Mouse (Mus musculus) neural tube, embryonic 15.5 days (tissue): ENCODE measurements at regions not wholly inside any gene's neighbourhood (a gene's known extent, or its start where the extent isn't known, plus 50 kb on each side); places are given as distances from the start of the nearest gene placed in this dataset.
A peak's percentile ranks its signal among the peaks of the same experiment; 100 is the strongest.

Experiments
- ATAC-seq: fragments of 200-750 bp; cut with Nextera tagmentation; 2 replicates; pipeline ENCODE4 v1.8.0; 2017; ENCODE audit warnings: mild to moderate bottlenecking, moderate TSS enrichment, moderate library complexity; ENCODE audit not compliant: low FRiP score
- H3K27ac ChIP-seq: fragments of 300-500 bp; sonication (generic); replicated peaks from 2 replicates; pipeline ENCODE4 v1.5.1; 2015; ENCODE audit warnings: mild to moderate bottlenecking, inconsistent platforms
- H3K27me3 ChIP-seq: fragments of 300-500 bp; sonication (generic); replicated peaks from 2 replicates; pipeline ENCODE4 v1.6.1; 2015; ENCODE audit warnings: inconsistent platforms
- H3K36me3 ChIP-seq: fragments of 300-500 bp; sonication (generic); 2 replicates; pipeline ENCODE4 v1.6.1; 2015; ENCODE audit warnings: inconsistent platforms
- H3K4me1 ChIP-seq: fragments of 300-500 bp; sonication (generic); 2 replicates; pipeline ENCODE4 v1.6.1; 2015; ENCODE audit warnings: inconsistent platforms
- H3K4me2 ChIP-seq: fragments of 300-500 bp; sonication (generic); 2 replicates; pipeline ENCODE4 v1.6.1; 2015; ENCODE audit warnings: inconsistent platforms, mild to moderate bottlenecking, moderate library complexity
- H3K4me3 ChIP-seq: fragments of 300-500 bp; sonication (generic); replicated peaks from 2 replicates; pipeline ENCODE4 v1.5.1; 2015; ENCODE audit warnings: mild to moderate bottlenecking, inconsistent platforms
- H3K9ac ChIP-seq: fragments of 300-500 bp; sonication (generic); replicated peaks from 2 replicates; pipeline ENCODE4 v1.6.1; 2015; ENCODE audit warnings: mild to moderate bottlenecking, inconsistent platforms
- H3K9me3 ChIP-seq: fragments of 300-500 bp; sonication (generic); replicated peaks from 2 replicates; pipeline ENCODE4 v1.6.1; 2016; ENCODE audit warnings: inconsistent platforms
- WGBS: fragments of 180-500 bp; shearing (Covaris S2); methylation state at CpG from one replicate; pipeline ENCODE4 v1.1.7; 2015; ENCODE audit warnings: mixed read lengths; 5-methylcytosine and 5-hydroxymethylcytosine counted together

DNA sequence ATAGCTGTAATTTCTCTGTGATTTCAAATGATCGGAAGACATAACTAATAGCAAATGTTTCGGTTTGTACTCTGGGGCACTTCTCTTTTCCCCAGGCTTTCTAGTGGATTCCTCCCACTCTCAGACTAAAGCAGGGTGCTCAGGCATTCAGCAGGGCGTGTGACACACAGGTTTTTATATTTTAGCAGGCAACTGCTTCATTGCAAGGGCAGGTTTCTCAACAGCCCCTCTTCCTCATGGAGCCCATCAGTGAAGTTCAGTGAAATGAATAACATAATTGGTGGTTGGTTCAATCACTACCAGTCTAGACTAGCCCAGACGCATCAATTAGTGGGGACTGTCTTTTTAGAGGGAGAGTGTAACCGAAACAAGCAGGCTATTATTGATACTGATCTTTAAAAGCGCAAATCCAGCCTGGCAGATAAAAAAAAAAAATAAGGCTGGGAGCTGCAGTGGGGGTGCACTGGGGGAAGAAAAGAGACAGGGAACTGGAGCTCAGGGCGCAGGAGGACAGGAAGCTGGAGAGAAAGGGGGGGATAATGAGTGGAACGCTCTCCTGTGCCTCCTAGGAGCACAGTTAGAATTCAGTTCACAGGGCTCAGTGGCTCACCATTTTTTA lies 422.3 kb upstream of the Ubash3b start:
- H3K9me3 ChIP-seq: no peaks in the 10 kb centered on the region
- WGBS: 8% methylated on average over 8 of the region's 8 CpGs
- H3K9ac ChIP-seq: peak overlapping the region; percentile 94
- ATAC-seq: no peak
- 0 out of 2 replicates have a peak, but pooled peaks cover 3% of the 10 kb centered on the region for H3K36me3 ChIP-seq
- H3K4me1 ChIP-seq: peaks cover 24% of the 10 kb centered on the region
- H3K4me3 ChIP-seq: peak overlapping the region; percentile 62
- no peaks in the 10 kb centered on the region for H3K27me3 ChIP-seq
- peak overlapping the region; percentile 61 for H3K4me2 ChIP-seq
- peak overlapping the region; percentile 98 for H3K27ac ChIP-seq

DNA sequence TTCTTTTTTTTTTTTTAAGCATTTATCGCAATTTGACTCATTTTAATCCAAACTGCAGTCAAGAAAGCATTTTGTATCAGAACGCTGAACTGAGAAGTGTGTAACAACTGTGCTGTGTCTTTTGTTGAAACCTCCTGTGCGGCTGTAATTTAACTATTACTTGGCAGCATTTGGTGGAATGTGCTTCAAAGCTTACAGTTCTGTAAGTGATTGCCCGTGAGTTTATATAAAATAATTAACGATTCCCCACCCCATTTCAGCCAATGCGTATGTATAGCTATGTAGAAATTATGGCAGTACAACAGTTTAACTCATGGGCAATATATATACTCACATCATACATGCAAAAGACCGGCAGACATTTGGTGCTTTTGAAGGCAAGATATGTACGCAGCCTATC lies 421.8 kb upstream of the Ubash3b start:
- Histone ChIP-seq H3K9ac (peak overlapping the region; percentile 94), H3K27ac (peak overlapping the region; percentile 98), H3K4me3 (peak overlapping the region; percentile 62), H3K9me3 (no peaks in the 10 kb centered on the region), H3K4me2 (peak overlapping the region; percentile 61), H3K4me1 (peaks cover 24% of the 10 kb centered on the region), H3K27me3 (no peaks in the 10 kb centered on the region), H3K36me3 (no peaks in the 10 kb centered on the region)
- WGBS: 13% methylated on average over 8 of the region's 8 CpGs
- ATAC-seq: no peak

DNA sequence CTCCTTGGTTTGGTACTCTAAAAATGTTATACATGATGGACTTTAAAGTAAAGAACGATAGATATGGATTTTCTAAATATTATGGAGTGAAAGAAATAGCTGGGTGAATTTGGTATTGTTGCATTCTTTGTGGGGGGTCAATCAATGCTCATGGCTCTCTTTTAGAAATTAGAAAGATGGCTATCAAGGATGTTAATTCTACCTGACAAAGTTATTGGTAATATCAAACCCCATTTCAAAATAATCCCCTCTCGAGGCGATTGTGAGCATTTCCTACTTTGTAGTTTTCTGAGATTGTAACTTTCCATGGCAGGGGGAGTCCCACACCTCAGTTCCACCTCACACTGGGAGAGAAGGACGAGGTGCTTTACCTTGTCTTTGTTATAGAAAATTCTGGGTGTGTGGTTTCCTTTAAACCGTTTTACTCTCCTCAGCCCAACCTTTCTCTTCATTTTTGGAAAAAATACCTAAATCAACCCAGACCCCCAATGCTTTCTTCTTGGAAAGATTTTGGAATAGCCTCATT lies 421.3 kb upstream of the Ubash3b start:
- Histone ChIP-seq H3K4me2 (peak overlapping the region; percentile 61), H3K4me1 (peaks cover 27% of the 10 kb centered on the region), H3K27ac (peak overlapping the region; percentile 98), H3K36me3 (no peaks in the 10 kb centered on the region), H3K9me3 (no peaks in the 10 kb centered on the region), H3K27me3 (no peaks in the 10 kb centered on the region), H3K9ac (peak overlapping the region; percentile 94), H3K4me3 (peak overlapping the region; percentile 62)
- 17% methylated on average over 5 of the region's 5 CpGs for WGBS
- no peak for ATAC-seq

DNA sequence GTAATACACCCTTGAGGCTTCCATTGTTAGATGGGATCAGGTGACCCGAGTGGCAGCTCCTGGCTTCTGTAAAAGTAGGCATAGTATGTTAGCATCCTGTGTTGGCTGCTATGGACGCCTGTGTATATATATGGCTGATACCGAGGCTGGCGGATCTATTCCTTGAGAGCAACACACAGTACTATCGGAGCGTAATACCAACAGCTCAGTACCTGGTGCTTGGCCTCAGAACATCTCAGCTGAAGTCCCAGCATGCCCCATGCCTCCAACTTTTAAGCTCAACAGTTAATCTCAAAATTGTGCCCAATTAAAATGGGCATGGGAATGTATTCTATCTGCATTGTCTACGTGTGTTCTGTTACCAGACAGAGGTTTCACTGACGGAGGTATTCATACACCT lies 420.7 kb upstream of the Ubash3b start:
- Histone ChIP-seq H3K4me1 (peaks cover 25% of the 10 kb centered on the region), H3K36me3 (no peaks in the 10 kb centered on the region), H3K4me3 (peak overlapping the region; percentile 62), H3K9ac (peak overlapping the region; percentile 94), H3K27ac (peak overlapping the region; percentile 98), H3K4me2 (peak overlapping the region; percentile 61), H3K27me3 (no peaks in the 10 kb centered on the region), H3K9me3 (no peaks in the 10 kb centered on the region)
- no peak for ATAC-seq
- WGBS: 6% methylated on average over 8 of the region's 8 CpGs

DNA sequence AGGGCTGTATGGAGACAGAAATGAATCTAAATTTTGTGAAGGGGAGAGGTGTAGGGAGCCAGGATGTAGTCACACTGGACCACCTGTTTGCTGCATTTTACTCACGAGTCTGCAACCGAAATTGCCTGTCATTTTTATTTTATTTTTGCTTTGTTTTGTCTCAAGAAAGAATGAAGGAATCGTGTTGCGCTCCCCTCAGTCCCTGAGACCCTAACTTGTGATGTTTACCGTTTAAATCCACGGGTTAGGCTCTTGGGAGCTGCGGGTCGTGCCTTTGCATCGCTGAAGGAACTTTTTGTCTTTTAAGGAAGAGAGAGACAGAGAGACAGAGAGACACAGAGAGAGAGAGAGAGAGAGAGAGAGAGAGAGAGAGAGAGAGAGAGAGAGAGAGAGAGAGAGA lies 420.2 kb upstream of the Ubash3b start:
- H3K36me3 ChIP-seq: no peaks in the 10 kb centered on the region
- 11% methylated on average over 9 of the region's 9 CpGs for WGBS
- peak overlapping the region; percentile 94 for H3K9ac ChIP-seq
- H3K4me2 ChIP-seq: peak overlapping the region; percentile 61
- H3K4me3 ChIP-seq: peak overlapping the region; percentile 62
- H3K27me3 ChIP-seq: no peaks in the 10 kb centered on the region
- peaks cover 25% of the 10 kb centered on the region for H3K4me1 ChIP-seq
- H3K9me3 ChIP-seq: no peaks in the 10 kb centered on the region
- H3K27ac ChIP-seq: peak overlapping the region; percentile 98
- ATAC-seq: no peak

DNA sequence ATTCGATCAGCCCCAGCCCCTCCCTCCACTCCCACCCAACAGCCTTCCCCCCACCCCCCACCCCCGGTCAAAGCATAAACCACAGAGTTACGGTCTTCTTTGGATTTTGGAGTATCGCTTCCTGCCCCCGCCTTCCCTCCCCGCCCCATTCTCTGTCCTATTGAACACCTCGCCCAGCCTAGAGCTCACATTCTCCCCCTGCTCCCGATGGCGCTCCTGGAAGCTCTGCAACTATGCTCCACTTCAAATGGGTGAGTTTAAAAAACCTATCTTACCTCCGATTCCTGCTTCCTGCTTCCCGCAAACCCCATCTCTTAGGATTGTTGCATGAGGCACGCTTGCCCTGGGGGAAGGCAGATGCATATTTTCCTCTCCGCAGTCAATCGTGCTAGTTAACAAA lies 419.7 kb upstream of the Ubash3b start:
- no peak for ATAC-seq
- Histone ChIP-seq H3K4me3 (peak overlapping the region; percentile 62), H3K9me3 (no peaks in the 10 kb centered on the region), H3K27me3 (no peaks in the 10 kb centered on the region), H3K4me1 (peaks cover 23% of the 10 kb centered on the region), H3K9ac (peak overlapping the region; percentile 94), H3K4me2 (peak overlapping the region; percentile 61), H3K27ac (peak overlapping the region; percentile 98), H3K36me3 (no peaks in the 10 kb centered on the region)
- 2% methylated on average over 14 of the region's 14 CpGs for WGBS

DNA sequence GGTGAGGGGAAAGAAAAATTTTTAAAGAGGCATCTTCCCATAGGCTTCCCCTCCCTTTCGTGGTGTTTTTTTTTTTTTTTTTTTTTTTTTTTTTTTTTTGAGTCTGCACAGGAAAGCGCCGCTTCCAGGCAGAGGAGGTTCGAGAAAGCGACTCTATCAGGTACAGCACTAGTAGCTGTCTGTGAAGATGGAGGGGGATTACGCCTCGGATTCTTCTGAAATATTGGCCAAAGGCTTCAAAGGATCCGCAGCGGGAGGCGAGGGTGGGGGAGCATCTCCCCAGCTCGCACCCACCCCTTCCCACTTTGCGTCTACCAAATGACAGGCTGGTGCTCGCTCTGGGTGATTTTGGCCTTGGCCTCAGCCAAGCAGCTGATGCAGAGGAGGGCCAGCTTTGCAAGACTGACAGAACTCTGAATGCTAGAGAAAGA lies 419.1 kb upstream of the Ubash3b start:
- no peaks in the 10 kb centered on the region for H3K27me3 ChIP-seq
- H3K27ac ChIP-seq: peak overlapping the region; percentile 98
- H3K9me3 ChIP-seq: no peaks in the 10 kb centered on the region
- WGBS: 0% methylated on average over 13 of the region's 13 CpGs
- peak overlapping the region; percentile 61 for H3K4me2 ChIP-seq
- peak; percentile 61 for ATAC-seq
- peak overlapping the region; percentile 62 for H3K4me3 ChIP-seq
- H3K9ac ChIP-seq: peak overlapping the region; percentile 94
- H3K36me3 ChIP-seq: no peaks in the 10 kb centered on the region
- H3K4me1 ChIP-seq: peaks cover 27% of the 10 kb centered on the region

DNA sequence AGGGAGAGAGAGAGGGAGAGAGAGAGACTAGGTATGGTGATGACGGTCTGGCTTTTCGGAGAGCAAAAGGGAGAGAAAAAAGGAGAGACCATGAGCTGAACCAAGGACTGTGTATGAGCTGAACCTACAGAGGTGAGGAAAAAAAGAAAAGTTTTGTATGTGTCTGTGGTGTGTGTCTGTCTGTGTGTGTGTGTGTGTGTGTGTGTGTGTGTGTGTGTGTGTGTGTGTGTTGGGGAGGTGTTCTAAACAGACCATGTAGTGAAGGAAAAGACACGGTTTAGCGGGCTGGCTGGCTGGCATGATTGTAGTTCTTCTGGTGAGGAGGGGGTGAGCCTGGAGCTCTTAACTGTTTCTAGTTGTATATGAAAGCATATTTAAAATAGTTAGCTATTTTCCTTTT lies 418.6 kb upstream of the Ubash3b start:
- H3K27me3 ChIP-seq: no peaks in the 10 kb centered on the region
- peak overlapping the region; percentile 62 for H3K4me3 ChIP-seq
- peaks cover 28% of the 10 kb centered on the region for H3K4me1 ChIP-seq
- peak overlapping the region; percentile 94 for H3K9ac ChIP-seq
- H3K36me3 ChIP-seq: no peaks in the 10 kb centered on the region
- 1% methylated on average over 4 of the region's 4 CpGs for WGBS
- peak overlapping the region; percentile 98 for H3K27ac ChIP-seq
- H3K4me2 ChIP-seq: peak overlapping the region; percentile 61
- ATAC-seq: peak; percentile 22
- no peaks in the 10 kb centered on the region for H3K9me3 ChIP-seq

DNA sequence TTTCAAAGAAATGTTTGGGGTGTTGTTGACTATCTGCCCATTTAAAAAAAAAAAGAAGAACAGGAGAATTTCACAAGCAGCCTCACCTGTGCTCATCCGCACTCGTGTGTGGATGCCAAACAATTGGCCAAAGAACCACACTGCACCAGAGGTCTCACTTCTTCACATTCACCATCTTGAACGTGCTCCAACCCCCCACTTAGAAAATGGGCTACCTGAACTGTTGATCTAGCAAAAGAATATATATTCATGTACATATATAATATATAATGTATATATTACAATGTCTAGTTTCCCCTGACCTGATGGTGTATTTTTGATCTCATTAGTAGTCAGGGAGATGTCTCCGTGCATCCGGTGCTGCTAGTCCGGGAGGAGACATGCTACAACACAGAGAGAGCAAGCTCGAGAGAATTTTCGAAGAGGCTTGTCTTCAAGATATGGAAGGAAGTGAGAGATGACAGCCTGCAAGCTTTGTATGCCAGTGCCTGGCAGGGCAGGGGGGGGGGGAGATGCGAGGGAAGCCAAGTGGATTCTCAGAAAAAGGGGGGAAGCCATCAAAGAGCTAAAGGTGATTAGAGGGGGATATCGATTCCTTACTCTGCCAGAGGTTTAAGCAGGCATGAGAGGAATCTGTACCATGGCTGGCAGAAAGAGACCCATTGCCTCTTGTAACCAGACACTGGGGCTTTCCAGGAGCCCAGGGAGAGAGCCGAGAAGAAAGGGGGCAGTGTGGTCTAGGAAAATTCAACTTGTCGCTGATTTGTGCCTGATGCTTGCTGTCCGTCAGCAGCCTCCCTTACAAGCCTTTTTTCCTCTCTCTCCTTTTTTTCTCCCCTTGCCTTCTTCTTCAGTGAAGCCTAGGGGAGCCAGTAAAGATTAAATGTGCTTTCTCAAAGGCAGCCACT lies 417.9 kb upstream of the Ubash3b start:
- Histone ChIP-seq H3K27me3 (no peaks in the 10 kb centered on the region), H3K9me3 (no peaks in the 10 kb centered on the region), H3K27ac (peak overlapping the region; percentile 98), H3K9ac (peak overlapping the region; percentile 94), H3K4me3 (peak overlapping the region; percentile 62), H3K4me2 (peak overlapping the region; percentile 61), H3K36me3 (no peaks in the 10 kb centered on the region), H3K4me1 (peaks cover 28% of the 10 kb centered on the region)
- WGBS: 17% methylated on average over 12 of the region's 13 CpGs
- peak; percentile 79 for ATAC-seq

DNA sequence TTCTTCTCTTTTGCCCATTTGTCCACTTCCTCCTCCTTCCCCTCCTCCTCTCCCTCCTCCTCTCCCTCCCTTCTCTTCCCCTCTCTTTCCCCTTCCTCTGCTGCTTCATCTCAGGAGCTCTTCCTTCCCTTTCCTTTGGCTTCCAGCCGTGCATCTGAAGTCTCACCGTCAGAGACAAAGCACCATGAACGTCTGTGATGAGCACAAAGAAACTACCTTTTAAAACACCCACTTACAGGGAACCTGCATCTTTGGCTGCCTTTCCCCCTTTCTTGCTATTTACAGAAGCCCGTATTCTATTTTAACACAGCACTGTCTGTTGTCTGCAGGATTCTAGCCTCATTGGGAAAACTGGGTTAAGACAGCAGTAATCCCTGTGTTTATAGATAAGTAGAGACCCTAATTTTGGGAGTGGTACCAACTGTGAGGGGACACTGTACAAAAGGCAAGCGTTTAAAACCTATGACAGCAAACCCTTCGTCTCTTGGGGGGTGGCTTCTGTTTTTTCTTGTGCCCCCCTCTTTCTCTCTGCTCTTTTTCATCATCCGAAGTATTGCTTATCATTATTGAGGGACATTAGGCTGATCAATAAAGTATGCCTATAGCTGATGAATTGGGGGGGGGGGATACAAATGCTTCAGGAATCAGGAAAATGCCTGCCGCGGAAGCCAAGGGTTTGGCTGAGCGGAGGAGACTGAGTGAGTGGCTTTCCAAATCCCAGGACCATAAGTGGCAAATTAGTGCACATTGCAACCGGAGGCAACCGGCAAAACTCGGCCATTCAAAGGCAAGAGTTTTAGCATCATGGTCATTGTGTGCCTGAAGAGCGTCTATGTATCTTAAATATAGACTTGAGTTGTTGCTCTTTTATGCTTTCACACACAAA lies 417.0 kb upstream of the Ubash3b start:
- peaks cover 28% of the 10 kb centered on the region for H3K4me1 ChIP-seq
- no peaks in the 10 kb centered on the region for H3K36me3 ChIP-seq
- H3K4me3 ChIP-seq: peak overlapping the region; percentile 62
- 26% methylated on average over 14 of the region's 14 CpGs for WGBS
- H3K4me2 ChIP-seq: peak overlapping the region; percentile 61
- peak overlapping the region; percentile 94 for H3K9ac ChIP-seq
- no peaks in the 10 kb centered on the region for H3K27me3 ChIP-seq
- ATAC-seq: no peak
- no peaks in the 10 kb centered on the region for H3K9me3 ChIP-seq
- peak overlapping the region; percentile 98 for H3K27ac ChIP-seq

DNA sequence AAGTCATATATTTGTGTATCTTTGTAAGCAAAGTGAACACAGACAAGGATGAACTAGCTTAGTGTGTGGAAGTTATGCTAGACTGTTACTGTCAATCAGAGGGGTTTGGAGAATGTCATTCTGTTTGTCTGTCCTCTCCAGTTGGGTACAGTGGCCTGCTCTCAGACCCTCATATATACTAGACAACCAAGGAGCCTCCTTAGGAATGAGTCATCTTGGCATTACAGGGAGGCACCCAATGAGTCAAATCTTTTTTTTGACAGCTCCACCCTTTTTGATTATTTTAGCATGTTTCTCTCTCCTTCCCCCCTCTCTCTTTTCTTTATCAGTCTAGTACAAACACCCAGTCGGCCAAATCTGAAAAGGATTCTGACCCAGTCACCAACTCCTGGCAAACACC lies 416.3 kb upstream of the Ubash3b start:
- peak overlapping the region; percentile 61 for H3K4me2 ChIP-seq
- no peaks in the 10 kb centered on the region for H3K9me3 ChIP-seq
- peak overlapping the region; percentile 94 for H3K9ac ChIP-seq
- H3K4me1 ChIP-seq: peaks cover 28% of the 10 kb centered on the region
- H3K27ac ChIP-seq: peak overlapping the region; percentile 98
- H3K4me3 ChIP-seq: peak overlapping the region; percentile 62
- H3K27me3 ChIP-seq: no peaks in the 10 kb centered on the region
- 24% methylated on average over 1 of the region's 1 CpGs for WGBS
- H3K36me3 ChIP-seq: no peaks in the 10 kb centered on the region
- ATAC-seq: no peak
